Mouse (Mus musculus): ENCODE measurements around the gene Cirbp.

DNA sequence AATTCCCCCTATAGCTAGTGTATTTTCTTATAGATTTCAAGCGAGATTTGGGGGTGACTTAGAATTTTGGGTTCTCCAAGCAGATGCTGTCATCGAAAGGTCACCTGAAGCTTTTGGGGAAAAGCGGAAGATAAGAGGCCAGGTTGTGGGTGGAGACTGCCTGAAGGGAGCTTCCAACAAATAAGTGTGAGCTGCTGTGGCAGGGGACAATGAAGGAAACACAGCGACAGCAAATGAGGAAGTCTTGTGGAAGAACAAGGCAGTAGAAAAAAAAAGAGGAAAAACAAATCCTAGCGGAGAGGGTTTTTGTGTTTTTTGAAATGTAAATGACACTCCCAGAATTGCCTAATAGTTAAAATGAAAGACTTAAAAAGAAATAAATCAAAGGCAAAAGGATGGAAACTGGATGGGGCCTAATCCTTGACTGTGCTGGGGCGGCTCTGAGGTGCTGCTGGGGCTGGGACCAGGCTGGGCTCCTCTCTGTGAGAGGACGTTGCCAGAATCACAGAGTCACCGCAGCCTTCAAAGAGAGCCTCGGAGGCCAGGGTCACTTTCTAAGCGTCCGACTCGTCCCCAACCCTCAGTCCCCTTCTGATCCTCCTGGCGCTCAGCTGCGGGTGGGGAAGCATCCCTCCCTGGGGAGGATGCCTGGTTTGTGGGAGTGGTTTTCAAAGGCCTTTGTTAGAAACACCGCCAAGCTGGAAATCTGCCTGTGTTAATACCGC is 49.4 kb downstream of the Cirbp start:
- TF ChIP-seq GATA1 (IDR thresholded peaks at IDR 0.05; ENCODE audit: low read length) (no peak), TAL1 (IDR thresholded peaks at IDR 0.05; ENCODE audit: low read length) (no peak)
